Mouse (Mus musculus) embryonic facial prominence, embryonic 13.5 days (tissue): Measurements from ENCODE around the gene Atf5. TPM values are rescaled to one million over a fixed set of nuclear protein-coding genes. Genes with fewer than 3 reads are reported as not detected.

Experiments
- ATAC-seq: fragments of 200-750 bp; cut with Nextera tagmentation; 2 replicates; pipeline ENCODE4 v1.8.0; 2017; ENCODE audit warnings: low read depth; ENCODE audit not compliant: insufficient number of reproducible peaks, insufficient read depth, low FRiP score, low TSS enrichment
- H3K27ac ChIP-seq: fragments of 300-500 bp; sonication (generic); 2 replicates; pipeline ENCODE4 v1.5.1; 2015; ENCODE audit warnings: moderate library complexity, mild to moderate bottlenecking, inconsistent platforms
- H3K27me3 ChIP-seq: fragments of 300-500 bp; sonication (generic); 2 replicates; pipeline ENCODE4 v1.6.1; 2015; ENCODE audit warnings: mild to moderate bottlenecking, inconsistent platforms
- H3K36me3 ChIP-seq: fragments of 300-500 bp; sonication (generic); 2 replicates; pipeline ENCODE4 v1.6.1; 2015; ENCODE audit warnings: mild to moderate bottlenecking, inconsistent platforms
- H3K4me1 ChIP-seq: fragments of 300-500 bp; sonication (generic); 2 replicates; pipeline ENCODE4 v1.6.1; 2015; ENCODE audit warnings: inconsistent platforms
- H3K4me2 ChIP-seq: fragments of 300-500 bp; sonication (generic); 2 replicates; pipeline ENCODE4 v1.6.1; 2015; ENCODE audit warnings: moderate library complexity, mild to moderate bottlenecking, inconsistent platforms
- H3K4me3 ChIP-seq: fragments of 300-500 bp; sonication (generic); 2 replicates; pipeline ENCODE4 v1.5.1; 2015; ENCODE audit warnings: mild to moderate bottlenecking, inconsistent platforms
- H3K9ac ChIP-seq: fragments of 300-500 bp; sonication (generic); 2 replicates; pipeline ENCODE4 v1.6.1; 2015; ENCODE audit warnings: mild to moderate bottlenecking, inconsistent platforms
- H3K9me3 ChIP-seq: fragments of 300-500 bp; sonication (generic); 2 replicates; pipeline ENCODE4 v1.6.1; 2016; ENCODE audit warnings: inconsistent platforms
- WGBS: fragments of 180-500 bp; shearing (Covaris S2); methylation state at CpG from one replicate; pipeline ENCODE4 v1.1.7; 2015; ENCODE audit warnings: mixed read lengths; 5-methylcytosine and 5-hydroxymethylcytosine counted together
- polyA plus RNA-seq: library from polyadenylated mRNA; unstranded; fragments of >200 nt; fragmentation: Nextera tagmentation; extraction: Ambion mirVana; gene quantifications from 2 replicates; pipeline ENCODE4 v1.2.1, GENCODE M21; 2015

The Atf5 gene
- polyA plus RNA-seq, 1 experiment from 2014 or later: 6.4 TPM

DNA sequence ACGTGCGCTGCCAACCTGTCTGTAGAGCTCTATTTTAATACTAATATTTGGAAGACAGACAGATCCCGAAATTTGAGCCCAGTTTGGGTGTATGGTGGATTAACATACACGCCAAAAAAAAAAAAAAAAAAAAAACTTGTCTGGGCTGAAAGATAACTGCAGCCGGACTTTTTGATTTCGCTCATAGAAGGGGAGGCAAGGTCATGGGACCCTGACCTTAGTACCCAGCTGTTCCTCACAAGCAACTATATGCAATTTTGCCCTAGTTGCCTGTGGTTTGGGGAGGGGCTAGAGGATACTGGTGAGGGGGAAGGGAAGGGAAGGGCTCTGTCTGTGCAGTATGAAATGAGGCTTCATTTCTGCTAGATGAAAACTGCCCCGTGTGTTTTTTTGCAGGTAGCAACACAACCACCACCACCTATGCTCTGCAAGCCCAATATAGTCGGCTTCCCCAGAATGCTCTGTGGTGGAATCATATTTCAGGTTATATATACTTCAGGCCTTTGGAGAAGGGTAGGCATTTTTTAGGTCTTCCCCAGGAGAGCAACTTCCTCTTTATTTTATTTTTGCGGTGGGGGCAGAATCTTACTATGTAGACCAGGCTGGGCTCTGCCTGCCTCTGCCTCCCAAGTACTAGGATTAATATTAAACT, 39.9 kb upstream of the Atf5 start:
- H3K36me3 ChIP-seq: peaks cover 16% of the 10 kb centered on the region
- H3K4me1 ChIP-seq: peaks cover 67% of the 10 kb centered on the region
- H3K27me3 ChIP-seq: no peaks in the 10 kb centered on the region
- H3K9ac ChIP-seq: peak overlapping the region; percentile 89
- H3K4me2 ChIP-seq: peak overlapping the region; percentile 89
- no peak for ATAC-seq
- H3K27ac ChIP-seq: peak overlapping the region; percentile 95
- no peaks in the 10 kb centered on the region for H3K9me3 ChIP-seq
- 64% methylated on average over 9 of the region's 9 CpGs for WGBS
- peak overlapping the region; percentile 78 for H3K4me3 ChIP-seq

DNA sequence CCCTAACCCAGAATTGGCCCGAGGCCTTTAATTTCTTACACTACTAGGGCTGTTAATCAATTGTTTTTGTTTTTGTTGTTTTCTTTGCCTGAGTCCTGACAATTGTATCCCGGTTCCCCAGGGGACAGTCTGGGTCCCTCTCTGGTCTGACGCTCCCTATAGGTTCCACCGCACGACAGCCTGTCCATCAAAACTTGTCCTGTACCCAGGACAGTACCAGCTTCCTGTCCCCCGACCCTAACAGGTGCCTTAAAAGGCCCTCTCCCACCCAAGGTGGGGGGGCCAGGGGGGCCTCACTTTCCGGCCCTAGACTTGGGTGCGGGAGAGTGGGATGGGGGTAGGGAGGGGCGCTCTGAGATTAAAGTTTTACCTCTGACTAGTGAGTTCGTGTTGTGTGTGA, 38.6 kb upstream of the Atf5 start:
- no peak for ATAC-seq
- no peaks in the 10 kb centered on the region for H3K9me3 ChIP-seq
- WGBS: 40% methylated on average over 10 of the region's 10 CpGs
- H3K4me2 ChIP-seq: peak overlapping the region; percentile 90
- no peaks in the 10 kb centered on the region for H3K27me3 ChIP-seq
- peaks cover 12% of the 10 kb centered on the region for H3K36me3 ChIP-seq
- peak overlapping the region; percentile 88 for H3K27ac ChIP-seq
- H3K9ac ChIP-seq: peak overlapping the region; percentile 69
- peak overlapping the region; percentile 51 for H3K4me3 ChIP-seq
- peaks cover 69% of the 10 kb centered on the region for H3K4me1 ChIP-seq

DNA sequence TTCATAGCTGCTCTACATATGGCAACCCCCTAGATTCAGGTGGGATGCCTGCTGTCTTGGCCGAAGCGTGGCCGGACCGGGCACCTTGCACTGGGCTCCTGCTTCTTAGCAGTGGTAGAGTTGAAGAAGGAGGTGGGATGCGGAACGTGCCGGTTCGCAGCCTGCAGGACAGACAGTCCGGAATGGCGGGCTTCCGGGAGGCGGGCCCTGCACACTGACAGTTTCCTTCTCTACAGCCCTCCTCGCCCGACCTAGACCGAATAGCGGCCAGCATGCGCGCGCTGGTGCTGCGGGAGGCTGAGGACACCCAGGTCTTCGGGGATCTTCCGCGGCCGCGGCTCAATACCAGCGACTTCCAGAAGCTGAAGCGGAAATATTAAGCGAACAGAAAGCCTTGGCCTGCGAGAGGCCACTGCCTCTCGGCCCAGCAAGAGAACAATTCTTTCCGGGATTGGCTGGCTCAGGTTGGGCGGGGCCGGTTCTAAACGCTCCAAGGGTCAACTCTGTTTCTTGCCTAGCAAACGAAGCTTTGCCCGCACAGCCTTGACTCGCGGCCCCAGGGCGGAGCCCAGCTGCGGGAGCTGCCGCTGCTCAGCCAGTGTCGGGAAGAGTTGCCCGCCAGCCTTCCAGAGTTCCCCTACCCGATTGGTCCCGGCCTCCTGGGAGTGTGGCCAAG, 38.0 kb upstream of the Atf5 start:
- Histone ChIP-seq H3K27me3 (no peaks in the 10 kb centered on the region), H3K4me2 (peak overlapping the region; percentile 90), H3K9me3 (no peaks in the 10 kb centered on the region), H3K9ac (peak overlapping the region; percentile 69), H3K27ac (peak overlapping the region; percentile 88), H3K36me3 (peaks cover 12% of the 10 kb centered on the region), H3K4me1 (peaks cover 69% of the 10 kb centered on the region), H3K4me3 (peak overlapping the region; percentile 51)
- 0 out of 2 replicates have a peak, but pooled peaks have one; percentile 23 for ATAC-seq
- 1% methylated on average over 45 of the region's 45 CpGs for WGBS

DNA sequence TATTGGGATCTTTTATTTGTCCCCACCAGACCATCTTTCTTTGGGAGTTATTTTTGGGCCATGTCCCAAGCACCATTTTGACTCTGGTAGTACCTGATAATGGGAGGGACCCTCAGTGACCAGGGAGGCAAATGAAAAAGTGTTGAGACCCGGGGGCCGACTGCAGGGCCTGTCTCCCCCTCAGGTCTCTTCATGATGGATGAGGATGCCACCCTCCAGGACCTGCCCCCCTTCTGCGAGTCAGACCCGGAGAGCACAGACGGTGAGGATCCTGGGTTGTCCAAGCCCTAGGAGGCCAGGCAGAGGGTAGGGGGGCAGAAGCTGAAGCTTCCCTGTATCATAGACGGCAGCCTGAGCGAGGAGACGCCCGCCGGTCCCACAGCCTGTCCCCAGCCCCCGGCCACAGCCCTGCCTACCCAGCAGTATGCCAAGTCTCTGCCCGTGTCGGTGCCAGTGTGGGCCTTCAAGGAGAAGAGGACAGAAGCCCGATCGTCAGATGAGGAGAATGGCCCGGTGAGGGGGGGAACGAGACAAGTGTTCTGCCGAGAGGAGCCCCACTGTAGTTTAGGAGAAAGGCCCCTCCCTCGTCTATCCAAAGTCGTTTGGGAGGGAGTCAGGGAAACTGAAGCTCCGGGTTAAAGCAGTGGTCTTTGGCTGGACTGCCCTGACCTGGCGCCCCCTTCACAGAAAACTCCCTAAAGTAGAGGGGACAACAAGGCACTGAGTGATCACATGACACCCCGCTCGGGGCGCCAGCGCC, 37.3 kb upstream of the Atf5 start:
- WGBS: 36% methylated on average over 26 of the region's 26 CpGs
- H3K4me3 ChIP-seq: peak overlapping the region; percentile 51
- peak overlapping the region; percentile 90 for H3K4me2 ChIP-seq
- H3K9ac ChIP-seq: peak overlapping the region; percentile 69
- peak overlapping the region; percentile 88 for H3K27ac ChIP-seq
- H3K4me1 ChIP-seq: peaks cover 69% of the 10 kb centered on the region
- peaks cover 12% of the 10 kb centered on the region for H3K36me3 ChIP-seq
- H3K27me3 ChIP-seq: no peaks in the 10 kb centered on the region
- ATAC-seq: no peak
- H3K9me3 ChIP-seq: no peaks in the 10 kb centered on the region

DNA sequence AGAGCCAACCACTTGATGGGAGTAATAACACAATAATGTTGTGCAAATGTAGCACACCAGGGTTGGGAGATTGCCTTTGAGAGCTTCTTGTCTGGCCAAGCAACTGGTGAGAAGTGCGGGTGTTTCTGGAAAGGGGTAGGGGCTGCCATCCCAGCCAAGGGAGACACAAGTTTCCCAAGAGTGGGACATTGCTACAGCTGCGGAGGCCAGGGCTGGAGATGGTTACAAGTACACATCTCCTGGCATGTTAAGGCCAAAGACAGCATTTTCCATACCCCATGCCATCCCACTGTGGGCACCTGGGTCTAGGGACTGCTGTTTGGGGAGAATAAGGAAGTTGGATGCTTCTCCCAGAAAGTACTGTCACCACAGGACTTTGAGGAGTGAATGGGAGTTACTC, 36.6 kb upstream of the Atf5 start:
- Histone ChIP-seq H3K36me3 (peaks cover 12% of the 10 kb centered on the region), H3K4me2 (no peak overlapping the region), H3K4me1 (peaks cover 64% of the 10 kb centered on the region), H3K9ac (0 out of 2 replicates have a peak overlapping the region, but pooled peaks have one; percentile 69), H3K27ac (no peak overlapping the region), H3K9me3 (no peaks in the 10 kb centered on the region), H3K4me3 (no peak overlapping the region), H3K27me3 (no peaks in the 10 kb centered on the region)
- ATAC-seq: no peak
- 92% methylated on average over 2 of the region's 2 CpGs for WGBS

DNA sequence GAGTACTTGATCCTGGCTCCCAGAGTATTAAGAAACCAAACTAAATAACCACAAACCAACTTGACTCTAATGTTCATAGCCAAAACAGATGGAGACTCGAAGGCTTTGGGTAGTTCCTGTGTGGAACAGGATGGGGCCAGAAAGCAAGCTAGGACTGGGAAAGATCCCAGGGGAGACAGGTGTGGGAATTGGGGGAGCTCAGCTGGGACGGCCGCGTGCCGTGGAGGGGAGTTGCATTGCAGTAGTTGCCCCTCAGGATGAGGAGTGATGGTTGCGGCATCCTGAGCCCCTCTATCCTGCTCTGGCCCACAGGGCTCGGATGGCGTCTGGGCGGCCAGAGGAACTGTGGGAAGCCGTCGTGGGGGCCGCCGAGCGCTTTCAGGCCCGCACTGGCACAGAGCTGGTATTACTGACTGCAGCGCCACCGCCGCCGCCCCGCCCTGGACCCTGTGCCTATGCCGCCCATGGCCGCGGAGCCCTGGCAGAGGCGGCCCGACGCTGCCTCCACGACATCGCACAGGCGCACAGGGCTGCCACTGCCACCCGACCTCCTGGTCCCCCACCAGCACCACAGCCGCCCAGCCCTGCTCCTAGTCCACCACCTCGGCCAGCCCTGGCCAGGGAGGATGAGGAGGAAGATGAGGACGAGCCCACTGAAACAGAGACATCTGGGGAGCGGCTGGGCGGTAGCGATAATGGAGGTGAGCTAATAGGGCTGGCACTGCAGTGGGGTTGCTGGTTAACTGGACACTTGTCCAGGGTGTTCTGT, 36.0 kb upstream of the Atf5 start:
- no peaks in the 10 kb centered on the region for H3K27me3 ChIP-seq
- ATAC-seq: no peak
- no peak overlapping the region for H3K27ac ChIP-seq
- no peak overlapping the region for H3K4me2 ChIP-seq
- 90% methylated on average over 36 of the region's 36 CpGs for WGBS
- 0 out of 2 replicates have a peak overlapping the region, but pooled peaks have one; percentile 28 for H3K9ac ChIP-seq
- H3K36me3 ChIP-seq: peaks cover 12% of the 10 kb centered on the region
- no peak overlapping the region; the same call in 1 of the 2 replicates for H3K4me3 ChIP-seq
- H3K4me1 ChIP-seq: peaks cover 64% of the 10 kb centered on the region
- no peaks in the 10 kb centered on the region for H3K9me3 ChIP-seq

DNA sequence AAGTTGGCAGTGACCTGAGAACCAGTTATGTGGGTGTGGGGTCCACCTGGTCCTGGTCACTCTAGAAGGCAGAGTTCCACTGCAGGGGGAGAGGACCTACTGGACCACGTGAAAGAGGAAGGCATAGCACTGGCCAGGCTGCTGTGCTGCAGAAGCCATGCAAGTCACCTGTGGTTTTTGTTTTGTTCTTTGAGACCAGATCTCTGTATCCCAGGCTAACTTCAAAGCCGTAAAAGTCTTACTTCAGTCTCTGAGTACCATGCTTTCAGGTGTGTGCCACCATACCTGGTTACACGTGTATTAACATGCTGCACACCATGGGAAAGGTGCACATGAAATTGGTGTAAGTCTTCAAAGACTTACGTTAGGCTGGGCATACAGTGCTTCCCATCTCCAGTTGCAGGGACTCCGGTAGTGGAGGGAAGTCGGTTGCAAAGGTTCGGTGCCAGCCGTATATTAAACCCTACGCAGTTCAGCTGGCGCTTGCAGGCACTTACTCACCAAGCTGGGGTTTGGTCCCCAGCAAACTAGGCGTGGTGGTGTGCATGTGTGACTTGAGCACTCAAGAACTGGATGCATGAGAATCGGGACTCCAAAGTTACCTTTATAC, 35.3 kb upstream of the Atf5 start:
- H3K4me3 ChIP-seq: no peak overlapping the region
- H3K9ac ChIP-seq: peak overlapping the region; percentile 83; the same call in 1 of the 2 replicates
- 88% methylated on average over 12 of the region's 12 CpGs for WGBS
- no peak for ATAC-seq
- peaks cover 14% of the 10 kb centered on the region for H3K36me3 ChIP-seq
- H3K4me2 ChIP-seq: peak overlapping the region; percentile 91; the same call in 1 of the 2 replicates
- H3K27me3 ChIP-seq: no peaks in the 10 kb centered on the region
- H3K27ac ChIP-seq: no peak overlapping the region
- no peaks in the 10 kb centered on the region for H3K9me3 ChIP-seq
- H3K4me1 ChIP-seq: peaks cover 65% of the 10 kb centered on the region

DNA sequence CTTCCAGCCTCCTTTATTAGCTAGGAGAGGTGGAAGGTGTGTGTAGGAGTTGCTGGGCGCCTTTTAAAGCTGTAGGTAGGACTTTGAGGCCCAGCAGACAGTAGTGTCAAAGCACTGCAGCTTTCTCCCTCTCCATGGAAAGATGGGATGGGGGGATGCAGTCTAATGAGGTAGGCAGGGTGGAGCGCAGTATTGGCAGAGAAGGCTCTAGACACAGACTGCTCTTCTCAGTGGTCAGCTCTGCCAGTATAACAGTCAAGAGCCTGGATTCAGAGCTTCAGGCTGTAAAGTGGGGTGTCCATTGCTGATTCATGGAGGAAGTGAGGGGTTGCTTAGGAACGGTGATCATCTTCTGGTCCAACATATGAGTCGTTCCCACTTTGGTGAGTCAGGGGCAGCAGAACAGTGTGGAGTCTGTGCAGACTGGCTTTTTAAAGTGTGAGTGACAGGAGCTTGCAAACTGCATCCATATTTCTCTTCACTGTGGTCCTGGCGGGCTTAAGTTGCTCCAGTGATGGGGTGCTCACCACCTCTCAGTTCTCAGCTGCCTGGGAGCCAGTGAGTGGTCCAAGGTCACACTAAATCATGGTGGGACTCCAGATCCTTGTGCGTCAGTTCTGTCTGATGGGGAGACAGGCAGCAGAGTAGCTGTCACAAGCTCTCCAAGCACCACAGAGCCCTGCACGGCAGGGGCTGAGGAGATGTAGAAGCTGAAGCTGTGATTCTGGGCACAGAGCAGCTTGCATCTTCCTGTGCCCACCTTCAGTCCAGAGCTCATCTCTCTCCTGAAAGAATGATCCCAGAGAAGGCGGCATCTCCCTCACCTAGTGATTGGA, 34.5 kb upstream of the Atf5 start:
- Histone ChIP-seq H3K4me1 (peaks cover 59% of the 10 kb centered on the region), H3K27me3 (no peaks in the 10 kb centered on the region), H3K27ac (peak overlapping the region; percentile 97), H3K4me2 (peak overlapping the region; percentile 91), H3K9ac (peak overlapping the region; percentile 83), H3K9me3 (no peaks in the 10 kb centered on the region), H3K4me3 (peak overlapping the region; percentile 75), H3K36me3 (peaks cover 21% of the 10 kb centered on the region)
- WGBS: 81% methylated on average over 8 of the region's 8 CpGs
- ATAC-seq: no peak

DNA sequence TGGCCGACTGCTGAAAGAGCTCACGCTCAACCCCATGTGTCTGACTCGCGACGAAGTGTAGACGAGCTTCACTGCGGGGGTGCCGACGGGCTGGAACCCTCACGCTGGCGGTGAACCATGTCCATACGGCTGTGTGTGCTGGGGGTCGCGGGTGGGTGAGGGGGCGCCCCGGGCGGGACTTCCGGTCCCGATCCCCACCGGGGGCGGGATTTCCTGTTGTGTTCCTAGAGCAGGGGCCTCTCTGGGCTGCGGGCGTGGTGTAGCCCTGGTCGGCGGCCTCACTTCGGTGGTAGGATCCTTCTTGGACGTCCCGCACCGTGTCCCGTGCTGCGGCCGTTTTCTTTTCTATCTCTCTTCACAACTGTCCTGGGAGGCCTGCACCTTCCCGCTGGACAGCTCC, 33.7 kb upstream of the Atf5 start:
- H3K4me3 ChIP-seq: peak overlapping the region; percentile 75
- peak; percentile 43 for ATAC-seq
- peak overlapping the region; percentile 91 for H3K4me2 ChIP-seq
- no peaks in the 10 kb centered on the region for H3K9me3 ChIP-seq
- peak overlapping the region; percentile 97 for H3K27ac ChIP-seq
- H3K36me3 ChIP-seq: peaks cover 29% of the 10 kb centered on the region
- no peaks in the 10 kb centered on the region for H3K27me3 ChIP-seq
- WGBS: under 1% methylated on average over 33 of the region's 33 CpGs
- H3K4me1 ChIP-seq: peaks cover 53% of the 10 kb centered on the region
- H3K9ac ChIP-seq: peak overlapping the region; percentile 83

DNA sequence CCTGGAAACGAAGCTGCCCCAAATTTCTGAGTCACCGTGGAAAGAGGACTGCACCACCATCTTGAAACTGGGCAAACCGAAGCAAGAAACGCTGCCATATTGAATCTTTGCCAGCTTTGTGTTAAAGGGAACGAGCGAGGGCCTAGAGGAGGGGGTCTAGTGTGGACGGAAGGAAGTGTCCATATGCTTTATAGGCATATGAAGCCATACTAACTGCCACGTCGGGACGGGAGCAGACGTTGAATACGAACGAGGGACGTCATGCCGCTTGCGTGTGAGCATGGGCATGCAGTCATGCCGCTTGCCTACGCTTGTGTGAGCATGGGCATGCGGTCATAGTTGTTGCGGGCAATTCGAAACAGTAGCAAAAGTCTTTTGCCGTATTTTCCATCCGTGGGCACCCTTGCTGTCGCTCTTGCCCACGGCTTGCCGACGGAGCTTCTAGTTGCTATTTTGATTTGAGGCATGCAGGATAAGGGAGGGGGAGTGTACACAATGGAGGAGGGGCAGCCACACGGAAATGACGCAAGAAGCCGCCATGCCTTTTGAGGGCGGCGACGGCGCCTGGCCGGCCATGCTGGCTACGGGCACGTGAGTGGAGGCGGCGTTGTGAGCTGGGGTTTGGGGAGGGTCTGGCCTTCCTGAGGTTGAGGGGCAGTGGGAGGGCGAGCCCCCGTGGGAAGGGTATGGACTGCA, 33.1 kb upstream of the Atf5 start:
- Histone ChIP-seq H3K9me3 (no peaks in the 10 kb centered on the region), H3K4me1 (peaks cover 48% of the 10 kb centered on the region), H3K4me2 (peak overlapping the region; percentile 91), H3K36me3 (peaks cover 35% of the 10 kb centered on the region), H3K9ac (peak overlapping the region; percentile 83), H3K27ac (peak overlapping the region; percentile 97), H3K27me3 (no peaks in the 10 kb centered on the region), H3K4me3 (peak overlapping the region; percentile 75)
- WGBS: under 1% methylated on average over 41 of the region's 41 CpGs
- peak; percentile 71 for ATAC-seq
